Mouse (Mus musculus): ENCODE measurements around the gene Nhp2.
A peak's percentile ranks its signal among the peaks of the same experiment; 100 is the strongest.

Gene Nhp2

DNA sequence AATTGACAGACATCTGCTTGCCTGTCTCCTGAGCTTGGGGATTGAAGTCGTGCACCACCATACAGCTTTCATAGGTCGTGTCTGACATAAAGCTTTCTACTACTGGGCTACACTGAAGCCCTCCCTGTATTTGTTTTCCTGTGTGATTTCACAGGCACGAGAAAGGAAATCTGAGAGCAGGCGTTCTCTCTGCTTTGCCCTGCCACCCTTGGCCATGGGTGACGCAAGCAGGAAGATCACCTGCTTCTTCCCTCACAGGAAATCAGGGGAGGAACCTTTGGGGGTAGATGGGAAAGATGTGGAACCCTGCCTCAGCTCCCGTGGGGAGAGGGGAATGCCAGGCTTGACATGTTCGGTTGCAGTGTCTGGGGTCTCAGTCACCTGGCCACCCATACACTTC, 38.8 kb downstream of the Nhp2 start:
- peak; percentile 41 for DNase-seq (ENCODE audit: low spot score)

DNA sequence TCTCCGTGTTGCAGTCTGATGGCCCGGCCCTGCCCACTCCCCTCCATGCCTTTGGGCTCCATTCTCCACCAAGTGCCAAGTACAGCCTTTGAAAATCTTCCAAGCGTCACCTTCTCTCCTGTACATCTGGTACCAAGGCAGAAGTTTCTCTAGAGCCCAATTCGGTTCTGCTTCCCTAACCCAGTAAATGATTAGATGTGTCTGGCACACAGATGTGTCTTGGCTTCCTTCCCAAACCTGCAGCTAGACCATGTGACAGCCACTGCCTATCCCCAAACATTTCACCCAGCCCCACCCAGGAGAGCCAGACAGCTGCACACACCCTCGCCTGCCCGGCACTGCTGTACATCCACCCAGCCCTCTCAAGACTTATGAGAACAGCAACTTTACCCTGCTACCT, 39.2 kb downstream of the Nhp2 start:
- DNase-seq (ENCODE audit: low spot score), result peak; percentile 74

DNA sequence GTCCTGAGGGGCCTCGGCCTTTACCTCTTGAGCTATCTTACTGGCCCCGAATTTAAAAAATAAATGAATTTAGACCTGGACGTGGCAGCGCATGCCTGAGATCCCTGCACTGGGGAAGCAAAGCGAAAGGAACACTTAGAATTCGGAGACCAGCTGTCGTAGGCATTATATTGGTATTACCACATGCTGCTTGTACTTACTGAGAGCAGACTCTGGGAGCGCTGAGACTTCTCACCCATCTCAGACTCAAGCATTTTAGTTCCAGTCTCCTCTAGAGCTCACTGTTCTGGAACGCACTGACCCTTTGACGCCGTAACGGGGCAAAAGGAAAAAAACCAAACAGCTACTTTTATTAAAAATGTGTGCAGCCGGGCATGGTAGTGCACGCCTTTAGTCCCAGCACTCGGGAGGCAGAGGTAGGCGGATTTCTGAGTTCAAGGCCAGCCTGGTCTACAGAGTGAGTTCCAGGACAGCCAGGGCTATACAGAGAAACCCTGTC, 42.4 kb downstream of the Nhp2 start:
- DNase-seq (ENCODE audit: low spot score), result peak; percentile 35

DNA sequence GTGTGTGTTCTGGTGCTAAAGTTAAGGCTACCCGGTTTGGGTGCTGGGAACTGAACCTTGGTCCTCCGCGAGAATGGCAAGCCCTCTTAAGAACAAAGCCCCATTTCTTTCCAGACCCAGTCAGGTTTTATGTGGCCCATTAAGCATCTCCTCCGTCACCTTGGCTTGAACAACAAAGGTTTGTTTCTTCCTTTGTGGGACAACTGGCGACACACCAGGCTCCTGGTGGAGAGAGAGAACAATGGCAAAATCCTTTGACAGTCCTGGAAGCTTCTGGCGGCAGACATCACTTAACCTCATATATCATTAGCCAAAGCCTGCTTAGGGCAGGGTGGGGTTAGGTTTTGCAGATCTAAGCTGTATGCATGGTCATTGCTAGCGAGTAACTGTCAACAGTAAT, 43.1 kb downstream of the Nhp2 start:
- peak; percentile 36 for DNase-seq (ENCODE audit: low spot score)

DNA sequence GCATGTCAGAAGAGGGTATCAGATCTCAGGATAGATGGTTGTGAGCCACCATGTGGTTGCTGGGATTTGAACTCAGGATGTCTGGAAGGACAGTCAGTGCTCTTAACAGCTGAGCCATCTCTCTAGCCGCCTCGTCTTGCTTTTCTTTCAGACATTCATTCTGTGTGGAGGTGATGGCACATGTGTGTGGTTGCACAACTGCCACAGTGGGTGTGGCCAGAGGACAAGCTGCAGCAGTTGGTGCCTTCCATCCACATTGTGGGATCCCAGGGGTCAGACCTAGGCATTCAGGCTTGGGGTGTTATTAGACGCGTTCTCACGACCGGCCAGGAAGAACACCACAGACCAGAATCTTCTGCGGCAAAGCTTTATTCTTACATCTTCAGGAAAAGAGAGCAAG, 45.2 kb downstream of the Nhp2 start:
- peak; percentile 26 for DNase-seq (ENCODE audit: low spot score)

DNA sequence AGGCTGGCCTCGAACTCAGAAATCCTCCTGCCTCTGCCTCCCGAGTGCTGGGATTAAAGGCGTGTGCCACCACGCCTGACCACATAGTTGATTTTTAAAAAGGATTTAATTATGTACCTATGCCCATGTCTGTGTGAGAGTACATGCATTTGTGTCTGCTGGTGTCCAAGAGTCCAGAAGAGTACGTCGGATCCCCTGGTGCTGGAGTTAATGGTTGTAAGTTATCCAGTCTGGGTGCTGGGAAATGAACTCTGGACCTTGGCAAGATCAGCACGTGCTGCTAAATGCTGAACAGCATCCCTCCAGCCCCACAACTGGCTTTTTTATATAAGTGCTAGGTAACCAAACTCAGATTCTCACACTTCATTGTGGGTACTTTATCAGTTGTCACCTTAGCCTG, 51.3 kb downstream of the Nhp2 start:
- no peak for DNase-seq (ENCODE audit: low spot score)

DNA sequence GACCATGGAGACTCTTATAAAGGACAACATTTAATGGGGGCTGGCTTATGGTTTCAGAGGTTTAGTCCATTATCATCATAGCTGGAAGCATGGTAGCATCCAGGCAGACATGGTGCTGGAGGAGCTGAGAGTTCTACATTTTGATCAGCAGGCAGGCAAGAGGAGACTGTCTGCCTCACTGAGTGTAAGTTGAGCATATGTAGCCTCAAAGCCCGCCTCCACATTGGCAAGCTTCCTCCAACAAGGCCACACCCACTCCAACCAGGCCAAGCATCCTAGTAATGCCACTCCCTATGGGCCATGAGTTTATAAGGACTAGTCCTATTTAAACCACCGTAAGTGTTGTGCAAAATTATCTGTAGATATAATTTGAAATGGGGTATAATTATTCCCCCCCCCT, 51.8 kb downstream of the Nhp2 start:
- DNase-seq (ENCODE audit: low spot score), result peak; percentile 51

DNA sequence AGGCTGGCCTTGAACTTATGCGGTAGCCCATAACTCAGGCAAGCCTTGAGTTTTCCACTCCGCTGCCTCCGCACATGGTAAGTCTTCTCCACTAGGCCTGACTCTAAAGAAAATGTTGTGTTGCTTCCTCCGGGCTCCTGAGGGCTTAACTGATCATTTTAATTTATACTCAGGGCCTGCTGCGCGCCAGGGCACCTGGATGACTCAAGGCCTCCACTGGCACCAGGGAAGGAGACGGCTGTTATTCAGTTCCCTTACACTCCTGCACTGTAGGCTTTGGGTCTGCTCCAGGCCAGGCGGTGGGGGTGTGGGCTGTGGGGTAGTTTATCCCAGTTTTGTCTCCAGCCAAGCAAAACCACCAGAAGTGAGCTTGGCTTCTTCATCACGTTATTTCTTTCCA, 53.8 kb downstream of the Nhp2 start:
- DNase-seq (ENCODE audit: low spot score), result peak; percentile 51
